Mouse (Mus musculus) kidney, postnatal 25 days (tissue): ENCODE measurements around the gene Gm10377.
"Not testable (repeated sequence)": the region's sequence is repeated elsewhere in the genome, so short reads cannot be mapped to it uniquely, and the experiment has no call there.

ENCODE experiments used
- DNase-seq, 2 experiments: peaks; one replicate each; pipeline ENCODE4 v3.0.0; 2021; ENCODE audit warnings: mixed read lengths in 2 of 2

Gm10377 gene

GRCm38 (mm10) chr14:42797887-42798286 lies at the start of gene Gm10377:
TSS of gene Gm10377 (minus strand) at chr14:42797987.
- not testable (repeated sequence) for DNase-seq

GRCm38 (mm10) chr14:42768721-42769120 lies 29.1 kb downstream of the Gm10377 start, which contains the start of gene Gm3015:
TSS of gene Gm3015 (minus strand) at chr14:42768821.
- DNase-seq: not testable (repeated sequence)
